In genomic region chr8:120261338-120262120, GRCm38 (mm10) we compare ENCODE assay signal across 11 mouse cellular contexts. TPM values are rescaled to one million over a fixed set of nuclear protein-coding genes. Genes with fewer than 3 reads are reported as not detected.
DNase-seq lines count a peak whose midpoint lies in the region; ATAC-seq and TF ChIP-seq lines count a peak whose summit lies in the region.
"Had no signal": no experiment of that assay in that cellular context is flagged by ENCODE, and none has a peak within 500 bp of the region (broad histone marks: within the 10 kb centered on the region; RNA-seq: fewer than 3 reads in every experiment).

No protein-coding gene starts in this region.

- DNase-seq in lung, embryonic 14.5 days, result peak; percentile 92
- no peak for DNase-seq in lung, postnatal 36 days
- DNase-seq in embryonic facial prominence, embryonic 14.5 days (ENCODE audit: low spot score), result peak; percentile 59
- DNase-seq in kidney, postnatal 10 days, result peak; percentile 74
- no peak for DNase-seq in left cerebral cortex, adult 2 months (ENCODE audit: extremely low spot score in 1 of 2, low spot score in 2 of 2)
- DNase-seq: adrenal gland, adult 8-10 months; cerebellum, adult 9-10 months; heart, postnatal 10 days had no signal

- no peaks in the 10 kb centered on the region for H3K36me3 ChIP-seq in lung, embryonic 14.5 days (ENCODE audit: insufficient read depth)
- no peaks in the 10 kb centered on the region for H3K36me3 ChIP-seq in embryonic facial prominence, embryonic 14.5 days (ENCODE audit: control insufficient read depth, insufficient read depth, low read length)
- H3K36me3 ChIP-seq in neural tube, embryonic 12.5 days, result no peaks in the 10 kb centered on the region
- H3K36me3 ChIP-seq in liver, embryonic 12.5 days, result no peaks in the 10 kb centered on the region

- H3K9me3 ChIP-seq in lung, embryonic 14.5 days (ENCODE audit: low read depth, low read length), result no peaks in the 10 kb centered on the region
- H3K9me3 ChIP-seq in embryonic facial prominence, embryonic 14.5 days (ENCODE audit: control insufficient read depth, low read length), result no peaks in the 10 kb centered on the region
- no peaks in the 10 kb centered on the region for H3K9me3 ChIP-seq in neural tube, embryonic 12.5 days
- no peaks in the 10 kb centered on the region for H3K9me3 ChIP-seq in liver, embryonic 12.5 days (replicated peaks)

- peak overlapping the region; percentile 72 for H3K27ac ChIP-seq in lung, embryonic 14.5 days (ENCODE audit: low read depth)
- H3K27ac ChIP-seq in embryonic facial prominence, embryonic 14.5 days (replicated peaks; ENCODE audit: low read depth, low read length), result peak overlapping the region; percentile 52
- 0 out of 2 replicates have a peak overlapping the region, but pooled peaks have one; percentile 32 for H3K27ac ChIP-seq in neural tube, embryonic 12.5 days
- no peak overlapping the region for H3K27ac ChIP-seq in left cerebral cortex, adult 2 months
- no peak overlapping the region for H3K27ac ChIP-seq in liver, embryonic 12.5 days

- ATAC-seq in lung, embryonic 14.5 days (ENCODE audit: insufficient read depth), result peak; percentile 42
- no peak for ATAC-seq in embryonic facial prominence, embryonic 14.5 days (ENCODE audit: low read depth)
- ATAC-seq in neural tube, embryonic 12.5 days (ENCODE audit: low FRiP score, low read depth), result no peak
- ATAC-seq in megakaryocyte, adult 5-6 weeks (ENCODE audit: poor library complexity, severe bottlenecking), result no peak
- ATAC-seq in liver, embryonic 12.5 days, result no peak

- intact Hi-C loops in left cerebral cortex, adult 2 months (cut with DNase I), result no loop called here

- peak overlapping the region; percentile 40 for H3K4me2 ChIP-seq in lung, embryonic 14.5 days
- peak overlapping the region; percentile 23; the same call in 1 of the 2 replicates for H3K4me2 ChIP-seq in embryonic facial prominence, embryonic 14.5 days (ENCODE audit: low read depth, low read length)
- peak overlapping the region; percentile 37 for H3K4me2 ChIP-seq in neural tube, embryonic 12.5 days (replicated peaks)
- H3K4me2 ChIP-seq in liver, embryonic 12.5 days, result no peak overlapping the region

- TF ChIP-seq CTCF in lung, embryonic 14.5 days (IDR thresholded peaks at IDR 0.05; ENCODE audit: low read depth), result no peak
- TF ChIP-seq CTCF in left cerebral cortex, adult 2 months (IDR thresholded peaks at IDR 0.05), result no peak

- 26% methylated on average over 21 of the region's 21 CpGs for WGBS in lung, embryonic 14.5 days
- WGBS in embryonic facial prominence, embryonic 14.5 days, result 24% methylated on average over 21 of the region's 21 CpGs
- WGBS in neural tube, embryonic 12.5 days, result 23% methylated on average over 21 of the region's 21 CpGs
- 47% methylated on average over 21 of the region's 21 CpGs for WGBS in liver, embryonic 12.5 days (ENCODE audit: insufficient replicate concordance)

- H3K9ac ChIP-seq in lung, embryonic 14.5 days, result no peak overlapping the region
- H3K9ac ChIP-seq in embryonic facial prominence, embryonic 14.5 days (ENCODE audit: low read depth, low read length), result 0 out of 2 replicates have a peak overlapping the region, but pooled peaks have one; percentile 8
- H3K9ac ChIP-seq in neural tube, embryonic 12.5 days, result peak overlapping the region; percentile 14; the same call in 1 of the 2 replicates
- H3K9ac ChIP-seq in liver, embryonic 12.5 days, result no peak overlapping the region

- H3K4me3 ChIP-seq in lung, embryonic 14.5 days (ENCODE audit: low read depth, low read length), result no peak overlapping the region
- H3K4me3 ChIP-seq in embryonic facial prominence, embryonic 14.5 days (ENCODE audit: low read depth, low read length), result no peak overlapping the region
- no peak overlapping the region for H3K4me3 ChIP-seq in neural tube, embryonic 12.5 days
- no peak overlapping the region for H3K4me3 ChIP-seq in left cerebral cortex, adult 2 months
- no peak overlapping the region for H3K4me3 ChIP-seq in liver, embryonic 12.5 days

- no peaks in the 10 kb centered on the region for H3K27me3 ChIP-seq in lung, embryonic 14.5 days (ENCODE audit: insufficient read depth, low read length)
- no peaks in the 10 kb centered on the region for H3K27me3 ChIP-seq in embryonic facial prominence, embryonic 14.5 days (replicated peaks; ENCODE audit: control insufficient read depth, insufficient read depth, low read length)
- H3K27me3 ChIP-seq in neural tube, embryonic 12.5 days (replicated peaks), result no peaks in the 10 kb centered on the region
- H3K27me3 ChIP-seq in liver, embryonic 12.5 days (replicated peaks), result peaks cover 59% of the 10 kb centered on the region

- peaks cover 66% of the 10 kb centered on the region for H3K4me1 ChIP-seq in lung, embryonic 14.5 days (ENCODE audit: insufficient read depth)
- H3K4me1 ChIP-seq in embryonic facial prominence, embryonic 14.5 days (ENCODE audit: control insufficient read depth, insufficient read depth, low read length), result peaks cover 67% of the 10 kb centered on the region
- peaks cover 61% of the 10 kb centered on the region for H3K4me1 ChIP-seq in neural tube, embryonic 12.5 days
- no peaks in the 10 kb centered on the region; the same call in 1 of the 2 replicates for H3K4me1 ChIP-seq in liver, embryonic 12.5 days

RNA-seq across cellular contexts. Expression of gene Gse1, which starts 33.3 kb away (rescaled TPM):
- 12.7 and 14.3 TPM in 2 replicates for polyA plus RNA-seq in lung, embryonic 14.5 days (2014; fragmentation: Nextera tagmentation; extraction: Ambion mirVana)
- 8.7 and 11.3 TPM in 2 replicates for polyA plus RNA-seq in embryonic facial prominence, embryonic 14.5 days (2014; fragmentation: Nextera tagmentation; extraction: Ambion mirVana)
- 26.0 and 30.5 TPM in 2 replicates for polyA plus RNA-seq in neural tube, embryonic 12.5 days (2016; fragmentation: Nextera tagmentation; extraction: Ambion mirVana)
- total RNA-seq in left cerebral cortex, adult 2 months (2021), result 100 to 1,000 TPM in 1 of 2 experiments, 10 to 100 TPM in 1; 77.7 to 105 TPM
- total RNA-seq in megakaryocyte, adult 5-6 weeks (2015), result 17.1 and 18.3 TPM in 2 replicates
- total RNA-seq in megakaryocyte, adult 5-6 weeks (2017), result 6.1 and 11.4 TPM in 2 replicates
- polyA plus RNA-seq in liver, embryonic 12.5 days (2016; fragmentation: Nextera tagmentation; extraction: Ambion mirVana), result 14.5 and 15.9 TPM in 2 replicates

Comparison
In these comparisons a context has a peak if more than half of its experiments do, and no peak if none do; other contexts are left out.
1. DNase-seq: peak in lung, embryonic 14.5 days (single experiment), embryonic facial prominence, embryonic 14.5 days (single experiment) and kidney, postnatal 10 days (single experiment); none in lung, postnatal 36 days (single experiment) and left cerebral cortex, adult 2 months (0 of 2).
2. H3K27ac ChIP-seq: peak in lung, embryonic 14.5 days (single experiment), embryonic facial prominence, embryonic 14.5 days (single experiment) and neural tube, embryonic 12.5 days (single experiment); none in left cerebral cortex, adult 2 months (single experiment) and liver, embryonic 12.5 days (single experiment).
3. H3K9ac ChIP-seq: peak in embryonic facial prominence, embryonic 14.5 days (single experiment) and neural tube, embryonic 12.5 days (single experiment); none in lung, embryonic 14.5 days (single experiment) and liver, embryonic 12.5 days (single experiment).